Mouse (Mus musculus): ENCODE data around the gene Tspan18. TPM values are rescaled to one million over a fixed set of nuclear protein-coding genes. Genes with fewer than 3 reads are reported as not detected.
A peak's percentile ranks its signal among the peaks of the same experiment; 100 is the strongest.

The Tspan18 gene
- polyA plus RNA-seq, 1 experiment from 2014 or later, result 34.5 TPM

GRCm38 (mm10) chr2:93178313-93178677 lies 156.0 kb downstream of the Tspan18 start:
- Histone ChIP-seq H3K36me3 (ENCODE audit: control insufficient read depth, insufficient read depth, low read length) (no peaks in the 10 kb centered on the region), H3K4me1 (ENCODE audit: control insufficient read depth, insufficient read depth, low read length) (peaks cover 25% of the 10 kb centered on the region), H3K4me3 (ENCODE audit: low read depth, low read length) (no peak overlapping the region), H3K27ac (replicated peaks; ENCODE audit: low read depth, low read length) (no peak overlapping the region), H3K9me3 (ENCODE audit: control insufficient read depth, low read length) (no peaks in the 10 kb centered on the region), H3K9ac (ENCODE audit: low read depth, low read length) (no peak overlapping the region), H3K27me3 (replicated peaks; ENCODE audit: control insufficient read depth, insufficient read depth, low read length) (peaks cover 22% of the 10 kb centered on the region), H3K4me2 (ENCODE audit: low read depth, low read length) (no peak overlapping the region)
- 90% methylated on average over 4 of the region's 4 CpGs for WGBS
- DNase-seq (ENCODE audit: low spot score) (no peak), ATAC-seq (ENCODE audit: low read depth) (no peak)

GRCm38 (mm10) chr2:93177668-93178312 lies 156.5 kb downstream of the Tspan18 start:
- peaks cover 22% of the 10 kb centered on the region for H3K27me3 ChIP-seq (replicated peaks; ENCODE audit: control insufficient read depth, insufficient read depth, low read length)

GRCm38 (mm10) chr2:93176871-93177667 lies 157.2 kb downstream of the Tspan18 start:
- Histone ChIP-seq H3K4me2 (ENCODE audit: low read depth, low read length) (peak overlapping the region; percentile 29), H3K27me3 (replicated peaks; ENCODE audit: control insufficient read depth, insufficient read depth, low read length) (peaks cover 22% of the 10 kb centered on the region), H3K4me3 (ENCODE audit: low read depth, low read length) (no peak overlapping the region), H3K36me3 (ENCODE audit: control insufficient read depth, insufficient read depth, low read length) (no peaks in the 10 kb centered on the region), H3K9ac (ENCODE audit: low read depth, low read length) (no peak overlapping the region), H3K27ac (replicated peaks; ENCODE audit: low read depth, low read length) (no peak overlapping the region; the same call in 1 of the 2 replicates), H3K9me3 (ENCODE audit: control insufficient read depth, low read length) (no peaks in the 10 kb centered on the region), H3K4me1 (ENCODE audit: control insufficient read depth, insufficient read depth, low read length) (peaks cover 25% of the 10 kb centered on the region)
- ATAC-seq (ENCODE audit: low read depth) (peak; percentile 59), DNase-seq (ENCODE audit: low spot score) (peak; percentile 79)
- WGBS, result 3% methylated on average over 16 of the region's 17 CpGs

More at GRCm38 (mm10) chr2:93177668-93178312, 156.5 kb downstream of the Tspan18 start:
- DNase-seq (ENCODE audit: low spot score) (no peak), ATAC-seq (ENCODE audit: low read depth) (no peak)
- Histone ChIP-seq H3K4me1 (ENCODE audit: control insufficient read depth, insufficient read depth, low read length) (peaks cover 25% of the 10 kb centered on the region), H3K36me3 (ENCODE audit: control insufficient read depth, insufficient read depth, low read length) (no peaks in the 10 kb centered on the region), H3K9me3 (ENCODE audit: control insufficient read depth, low read length) (no peaks in the 10 kb centered on the region), H3K4me3 (ENCODE audit: low read depth, low read length) (no peak overlapping the region), H3K9ac (ENCODE audit: low read depth, low read length) (no peak overlapping the region), H3K27ac (replicated peaks; ENCODE audit: low read depth, low read length) (no peak overlapping the region), H3K4me2 (ENCODE audit: low read depth, low read length) (no peak overlapping the region)
- WGBS, result 68% methylated on average over 19 of the region's 20 CpGs

GRCm38 (mm10) chr2:93176193-93176798 lies 158.0 kb downstream of the Tspan18 start:
- peak overlapping the region; percentile 29; the same call in 1 of the 2 replicates for H3K4me2 ChIP-seq (ENCODE audit: low read depth, low read length)
- ATAC-seq (ENCODE audit: low read depth), result no peak
- H3K4me3 ChIP-seq (ENCODE audit: low read depth, low read length), result no peak overlapping the region
- no peak for DNase-seq (ENCODE audit: low spot score)
- H3K9ac ChIP-seq (ENCODE audit: low read depth, low read length), result 0 out of 2 replicates have a peak overlapping the region, but pooled peaks have one; percentile 8
- no peak overlapping the region for H3K27ac ChIP-seq (replicated peaks; ENCODE audit: low read depth, low read length)
- no peaks in the 10 kb centered on the region for H3K36me3 ChIP-seq (ENCODE audit: control insufficient read depth, insufficient read depth, low read length)
- 18% methylated on average over 4 of the region's 4 CpGs for WGBS
- peaks cover 21% of the 10 kb centered on the region for H3K27me3 ChIP-seq (replicated peaks; ENCODE audit: control insufficient read depth, insufficient read depth, low read length)
- no peaks in the 10 kb centered on the region for H3K9me3 ChIP-seq (ENCODE audit: control insufficient read depth, low read length)
- peaks cover 25% of the 10 kb centered on the region for H3K4me1 ChIP-seq (ENCODE audit: control insufficient read depth, insufficient read depth, low read length)

GRCm38 (mm10) chr2:93175721-93176120 lies 158.6 kb downstream of the Tspan18 start:
- H3K4me2 ChIP-seq (ENCODE audit: low read depth, low read length), result no peak overlapping the region
- H3K4me1 ChIP-seq (ENCODE audit: control insufficient read depth, insufficient read depth, low read length), result peaks cover 27% of the 10 kb centered on the region
- no peaks in the 10 kb centered on the region for H3K9me3 ChIP-seq (ENCODE audit: control insufficient read depth, low read length)

GRCm38 (mm10) chr2:93175278-93175677 lies 159.0 kb downstream of the Tspan18 start:
- H3K4me2 ChIP-seq (ENCODE audit: low read depth, low read length), result no peak overlapping the region
- H3K9me3 ChIP-seq (ENCODE audit: control insufficient read depth, low read length), result no peaks in the 10 kb centered on the region
- DNase-seq (ENCODE audit: low spot score), result no peak
- H3K36me3 ChIP-seq (ENCODE audit: control insufficient read depth, insufficient read depth, low read length), result no peaks in the 10 kb centered on the region
- H3K4me1 ChIP-seq (ENCODE audit: control insufficient read depth, insufficient read depth, low read length), result peaks cover 27% of the 10 kb centered on the region
- no peak overlapping the region for H3K4me3 ChIP-seq (ENCODE audit: low read depth, low read length)
- WGBS, result 26% methylated on average over 5 of the region's 5 CpGs
- peaks cover 13% of the 10 kb centered on the region for H3K27me3 ChIP-seq (replicated peaks; ENCODE audit: control insufficient read depth, insufficient read depth, low read length)
- no peak overlapping the region for H3K9ac ChIP-seq (ENCODE audit: low read depth, low read length)
- ATAC-seq (ENCODE audit: low read depth), result no peak
- no peak overlapping the region for H3K27ac ChIP-seq (replicated peaks; ENCODE audit: low read depth, low read length)

More at GRCm38 (mm10) chr2:93175721-93176120, 158.6 kb downstream of the Tspan18 start:
- ATAC-seq (ENCODE audit: low read depth) (no peak), DNase-seq (ENCODE audit: low spot score) (no peak)
- Histone ChIP-seq H3K27me3 (replicated peaks; ENCODE audit: control insufficient read depth, insufficient read depth, low read length) (peaks cover 17% of the 10 kb centered on the region), H3K4me3 (ENCODE audit: low read depth, low read length) (no peak overlapping the region), H3K27ac (replicated peaks; ENCODE audit: low read depth, low read length) (no peak overlapping the region), H3K36me3 (ENCODE audit: control insufficient read depth, insufficient read depth, low read length) (no peaks in the 10 kb centered on the region), H3K9ac (ENCODE audit: low read depth, low read length) (no peak overlapping the region)
- WGBS, result 57% methylated on average over 2 of the region's 2 CpGs

- WGBS, result 37% methylated on average over 2 of the region's 5 CpGs
- Histone ChIP-seq H3K4me3 (ENCODE audit: low read depth, low read length) (no peak overlapping the region), H3K9me3 (ENCODE audit: control insufficient read depth, low read length) (no peaks in the 10 kb centered on the region), H3K27ac (replicated peaks; ENCODE audit: low read depth, low read length) (no peak overlapping the region), H3K9ac (ENCODE audit: low read depth, low read length) (no peak overlapping the region), H3K4me1 (ENCODE audit: control insufficient read depth, insufficient read depth, low read length) (peaks cover 24% of the 10 kb centered on the region; the same call in 1 of the 2 replicates), H3K27me3 (replicated peaks; ENCODE audit: control insufficient read depth, insufficient read depth, low read length) (peaks cover 2% of the 10 kb centered on the region), H3K4me2 (ENCODE audit: low read depth, low read length) (no peak overlapping the region), H3K36me3 (ENCODE audit: control insufficient read depth, insufficient read depth, low read length) (no peaks in the 10 kb centered on the region)
- DNase-seq (ENCODE audit: low spot score) (peak; percentile 74), ATAC-seq (ENCODE audit: low read depth) (peak; percentile 34; the same call in 1 of the 2 replicates)
Measured at GRCm38 (mm10) chr2:93174159-93174558, 160.1 kb downstream of the Tspan18 start.

GRCm38 (mm10) chr2:93172460-93172859 lies 161.8 kb downstream of the Tspan18 start:
- Histone ChIP-seq H3K9ac (ENCODE audit: low read depth, low read length) (no peak overlapping the region), H3K27me3 (replicated peaks; ENCODE audit: control insufficient read depth, insufficient read depth, low read length) (no peaks in the 10 kb centered on the region), H3K9me3 (ENCODE audit: control insufficient read depth, low read length) (no peaks in the 10 kb centered on the region), H3K36me3 (ENCODE audit: control insufficient read depth, insufficient read depth, low read length) (no peaks in the 10 kb centered on the region), H3K4me1 (ENCODE audit: control insufficient read depth, insufficient read depth, low read length) (peaks cover 24% of the 10 kb centered on the region; the same call in 1 of the 2 replicates), H3K4me2 (ENCODE audit: low read depth, low read length) (no peak overlapping the region), H3K27ac (replicated peaks; ENCODE audit: low read depth, low read length) (no peak overlapping the region), H3K4me3 (ENCODE audit: low read depth, low read length) (no peak overlapping the region)
- ATAC-seq (ENCODE audit: low read depth) (no peak), DNase-seq (ENCODE audit: low spot score) (no peak)
- WGBS, result 42% methylated on average over 5 of the region's 5 CpGs

Data from embryonic facial prominence, embryonic 14.5 days (tissue).